Mouse (Mus musculus) stomach, embryonic 14.5 days (tissue): ENCODE data around the gene Mybbp1a. TPM values are rescaled to one million over a fixed set of nuclear protein-coding genes. Genes with fewer than 3 reads are reported as not detected.

Experiments used
- ATAC-seq: fragments of 200-750 bp; cut with Nextera tagmentation; 2 replicates; pipeline ENCODE4 v1.8.0; 2017; ENCODE audit warnings: low read depth, moderate TSS enrichment; ENCODE audit not compliant: insufficient number of reproducible peaks, insufficient read depth, low FRiP score
- H3K27ac ChIP-seq: fragments of 300-500 bp; sonication (generic); 2 replicates; pipeline ENCODE4 v1.5.1; 2014; ENCODE audit warnings: mild to moderate bottlenecking, low read length, moderate library complexity, mixed read lengths
- H3K27me3 ChIP-seq: fragments of 300-500 bp; sonication (generic); 2 replicates; pipeline ENCODE4 v1.6.1; 2014; ENCODE audit warnings: low read length, control low read depth, mixed read lengths; ENCODE audit not compliant: control insufficient read depth, insufficient read depth
- H3K36me3 ChIP-seq: fragments of 300-500 bp; sonication (generic); 2 replicates; pipeline ENCODE4 v1.6.1; 2014; ENCODE audit warnings: mild to moderate bottlenecking, control low read depth, low read length, moderate library complexity, mixed read lengths; ENCODE audit not compliant: control insufficient read depth, insufficient read depth
- H3K4me1 ChIP-seq: fragments of 300-500 bp; sonication (generic); 2 replicates; pipeline ENCODE4 v1.6.1; 2014; ENCODE audit warnings: low read length, control low read depth, mixed read lengths; ENCODE audit not compliant: control insufficient read depth, insufficient read depth
- H3K4me2 ChIP-seq: fragments of 300-500 bp; sonication (generic); replicated peaks from 2 replicates; pipeline ENCODE4 v1.6.1; 2014; ENCODE audit warnings: low read depth, low read length, control low read depth
- H3K4me3 ChIP-seq: fragments of 300-500 bp; sonication (generic); 2 replicates; pipeline ENCODE4 v1.5.1; 2014; ENCODE audit warnings: low read depth, low read length, control low read depth
- H3K9ac ChIP-seq: fragments of 300-500 bp; sonication (generic); replicated peaks from 2 replicates; pipeline ENCODE4 v1.6.1; 2014; ENCODE audit warnings: low read depth, mild to moderate bottlenecking, control low read depth, low read length, moderate library complexity, mixed read lengths
- H3K9me3 ChIP-seq: fragments of 300-500 bp; sonication (generic); 2 replicates; pipeline ENCODE4 v1.6.1; 2016; ENCODE audit warnings: low read depth, low read length, control low read depth; ENCODE audit not compliant: control insufficient read depth
- WGBS: fragments of 180-500 bp; shearing (Covaris S2); extraction: QIAGEN DNeasy Blood & Tissue Kit; methylation state at CpG from one replicate; pipeline ENCODE4 v1.1.7; 2014; 5-methylcytosine and 5-hydroxymethylcytosine counted together
- polyA plus RNA-seq: library from polyadenylated mRNA; unstranded; fragments of >200 nt; fragmentation: Nextera tagmentation; extraction: Ambion mirVana; gene quantifications from 2 replicates; pipeline ENCODE4 v1.2.1, GENCODE M21; 2014

Gene Mybbp1a
- polyA plus RNA-seq, 1 experiment from 2014 or later = 126 TPM

DNA sequence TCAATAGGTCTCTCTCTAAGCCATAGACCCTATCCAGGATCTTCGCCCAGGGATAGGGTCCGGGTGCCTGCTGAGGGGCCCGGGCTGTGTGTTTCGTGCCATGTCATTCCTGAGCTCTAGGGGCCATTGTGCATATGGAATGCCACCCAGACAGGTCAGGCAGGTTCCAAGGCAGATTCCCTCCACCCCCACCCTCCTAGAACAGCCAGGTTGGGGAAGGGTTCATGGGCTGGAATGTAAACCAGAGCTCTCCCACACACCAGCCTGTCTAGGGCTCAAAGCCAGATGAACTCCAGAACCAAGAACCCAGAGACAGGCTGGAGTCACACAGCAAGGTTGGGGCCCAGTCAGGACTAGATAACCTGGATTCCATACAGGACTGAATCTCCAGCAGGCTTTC, 32.4 kb downstream of the Mybbp1a start:
- Histone ChIP-seq H3K27ac (peak overlapping the region; percentile 33; the same call in 1 of the 2 replicates), H3K9ac (no peak overlapping the region)
- peak; percentile 29 for ATAC-seq

DNA sequence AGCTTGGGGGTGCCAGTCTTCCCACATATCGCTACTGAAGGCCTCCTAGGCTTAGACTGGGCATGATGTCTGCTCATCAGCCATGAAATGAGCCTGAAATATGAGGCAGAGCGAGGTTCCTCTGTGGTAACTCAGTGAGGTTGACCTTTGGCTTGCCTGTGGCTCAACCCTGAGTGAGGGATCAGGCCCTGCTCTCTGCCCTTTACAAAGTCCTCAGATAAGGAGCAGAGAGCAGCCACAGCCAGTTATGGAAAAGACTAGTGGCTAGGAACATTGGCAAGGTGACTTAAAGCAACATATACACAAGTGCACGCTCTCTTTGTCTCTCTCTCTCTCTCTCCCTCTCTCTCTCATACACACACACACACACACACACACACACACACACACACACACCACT, 33.8 kb downstream of the Mybbp1a start:
- H3K9ac ChIP-seq = no peak overlapping the region
- no peaks in the 10 kb centered on the region for H3K9me3 ChIP-seq
- no peak overlapping the region for H3K27ac ChIP-seq
- no peaks in the 10 kb centered on the region for H3K27me3 ChIP-seq
- WGBS = 71% methylated on average over 3 of the region's 3 CpGs
- ATAC-seq = no peak
- 0 out of 2 replicates have a peak, but pooled peaks cover 10% of the 10 kb centered on the region for H3K4me1 ChIP-seq
- H3K36me3 ChIP-seq = no peaks in the 10 kb centered on the region
- H3K4me3 ChIP-seq = no peak overlapping the region
- H3K4me2 ChIP-seq = no peak overlapping the region

More for the DNA sequence above, 32.4 kb downstream of the Mybbp1a start:
- H3K4me2 ChIP-seq = no peak overlapping the region
- no peaks in the 10 kb centered on the region for H3K9me3 ChIP-seq
- H3K36me3 ChIP-seq = no peaks in the 10 kb centered on the region
- WGBS = 60% methylated on average over 4 of the region's 4 CpGs
- peaks cover 17% of the 10 kb centered on the region; the same call in 1 of the 2 replicates for H3K4me1 ChIP-seq
- no peaks in the 10 kb centered on the region for H3K27me3 ChIP-seq
- no peak overlapping the region for H3K4me3 ChIP-seq

DNA sequence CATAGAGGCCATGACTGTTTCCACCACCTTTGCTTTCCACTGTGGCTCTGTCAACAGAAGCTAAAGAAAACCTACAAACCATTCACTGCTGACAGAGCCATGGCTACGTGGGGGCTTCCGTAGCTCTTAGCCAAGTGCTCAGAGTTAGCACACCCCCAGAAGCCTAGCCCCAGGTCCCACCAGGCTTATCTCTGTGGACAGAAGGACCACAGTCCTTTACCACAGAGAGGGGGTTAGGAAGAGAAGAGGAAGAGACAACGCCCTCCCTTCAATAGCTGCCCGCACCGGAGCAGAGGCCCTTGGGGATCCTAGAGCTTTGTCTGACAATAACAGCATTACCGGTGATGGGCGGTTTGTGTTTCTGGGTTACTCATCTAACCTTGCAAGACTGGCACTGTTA, 34.3 kb downstream of the Mybbp1a start:
- no peaks in the 10 kb centered on the region for H3K27me3 ChIP-seq
- no peaks in the 10 kb centered on the region for H3K9me3 ChIP-seq
- 71% methylated on average over 7 of the region's 7 CpGs for WGBS
- H3K27ac ChIP-seq = no peak overlapping the region
- ATAC-seq = no peak
- H3K9ac ChIP-seq = no peak overlapping the region
- 0 out of 2 replicates have a peak, but pooled peaks cover 10% of the 10 kb centered on the region for H3K4me1 ChIP-seq
- H3K36me3 ChIP-seq = no peaks in the 10 kb centered on the region
- no peak overlapping the region for H3K4me2 ChIP-seq
- H3K4me3 ChIP-seq = no peak overlapping the region

DNA sequence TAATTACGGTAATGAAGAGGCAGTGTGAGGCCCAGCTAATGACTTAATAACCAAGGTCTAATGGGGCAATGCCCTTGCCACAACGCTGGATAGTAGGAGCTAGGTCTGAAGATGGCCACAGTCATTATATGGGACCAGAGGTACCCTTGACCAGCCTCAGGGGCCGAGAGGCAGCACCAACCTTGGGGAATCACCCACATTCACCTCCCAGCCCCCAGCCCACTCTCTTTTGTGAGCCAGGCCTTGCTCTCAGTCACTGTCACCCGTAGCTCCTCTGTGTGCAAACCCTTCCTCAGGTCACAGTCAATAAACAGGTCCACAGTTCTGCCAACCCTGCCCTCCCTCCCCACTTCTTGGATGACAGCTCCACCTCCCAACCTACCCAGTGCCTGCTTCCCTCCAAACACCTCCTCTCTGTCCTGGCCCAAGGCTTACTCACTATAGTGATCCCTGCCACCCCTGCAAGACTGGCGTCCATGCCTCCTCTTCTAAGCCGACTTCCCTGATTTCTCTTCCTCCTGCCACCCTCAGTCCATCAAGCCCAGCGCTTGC, 35.0 kb downstream of the Mybbp1a start:
- Histone ChIP-seq H3K27ac (no peak overlapping the region), H3K36me3 (no peaks in the 10 kb centered on the region), H3K4me3 (no peak overlapping the region), H3K4me1 (0 out of 2 replicates have a peak, but pooled peaks cover 10% of the 10 kb centered on the region), H3K27me3 (no peaks in the 10 kb centered on the region), H3K4me2 (no peak overlapping the region), H3K9ac (no peak overlapping the region), H3K9me3 (no peaks in the 10 kb centered on the region)
- WGBS = 76% methylated on average over 7 of the region's 7 CpGs
- ATAC-seq = no peak

DNA sequence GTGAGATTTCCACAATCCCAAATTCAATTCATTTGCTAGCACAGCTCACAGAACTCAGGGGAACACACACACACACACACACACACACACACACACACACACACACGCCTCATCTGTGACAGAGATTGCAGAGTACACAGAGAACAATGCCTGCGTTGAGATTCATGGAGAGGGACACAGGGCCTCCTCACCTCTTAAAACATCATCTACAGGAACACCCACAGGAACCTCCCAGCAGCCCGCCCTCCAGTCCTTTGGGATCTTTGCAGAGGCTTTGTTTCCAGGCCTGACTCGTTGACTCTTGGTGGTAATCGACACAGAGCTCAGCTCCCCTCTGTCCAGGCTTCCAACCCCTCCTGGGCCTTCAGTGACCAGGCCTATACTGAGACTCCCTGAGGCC, 36.0 kb downstream of the Mybbp1a start:
- Histone ChIP-seq H3K9me3 (no peaks in the 10 kb centered on the region), H3K36me3 (no peaks in the 10 kb centered on the region), H3K4me1 (0 out of 2 replicates have a peak, but pooled peaks cover 10% of the 10 kb centered on the region), H3K4me3 (no peak overlapping the region), H3K9ac (no peak overlapping the region), H3K4me2 (no peak overlapping the region), H3K27me3 (no peaks in the 10 kb centered on the region), H3K27ac (no peak overlapping the region)
- WGBS = 35% methylated on average over 5 of the region's 5 CpGs
- ATAC-seq = no peak

DNA sequence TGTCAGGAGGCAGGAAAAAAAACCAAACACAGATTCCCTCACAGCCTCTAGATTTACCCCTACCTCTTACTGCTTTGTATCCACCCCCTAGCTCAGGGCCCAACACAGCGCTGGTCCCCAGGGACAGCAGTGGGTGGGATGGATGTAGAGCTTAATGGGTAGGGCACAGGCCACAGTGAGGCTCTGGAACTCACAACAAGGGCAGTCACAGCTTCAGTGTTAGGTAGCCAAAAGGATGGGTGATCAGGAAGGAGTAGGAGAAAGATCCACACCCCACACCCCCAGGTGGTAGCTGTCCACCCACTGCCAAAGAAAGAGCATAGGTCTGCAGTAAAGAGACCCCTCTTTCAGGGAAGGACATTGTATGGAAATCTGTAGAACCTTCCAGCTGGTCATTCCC, 36.5 kb downstream of the Mybbp1a start:
- Histone ChIP-seq H3K27me3 (no peaks in the 10 kb centered on the region), H3K36me3 (no peaks in the 10 kb centered on the region), H3K27ac (no peak overlapping the region), H3K4me3 (no peak overlapping the region), H3K9me3 (no peaks in the 10 kb centered on the region), H3K4me1 (0 out of 2 replicates have a peak, but pooled peaks cover 10% of the 10 kb centered on the region), H3K9ac (no peak overlapping the region), H3K4me2 (no peak overlapping the region)
- WGBS = 88% methylated on average over 1 of the region's 1 CpGs
- no peak for ATAC-seq

DNA sequence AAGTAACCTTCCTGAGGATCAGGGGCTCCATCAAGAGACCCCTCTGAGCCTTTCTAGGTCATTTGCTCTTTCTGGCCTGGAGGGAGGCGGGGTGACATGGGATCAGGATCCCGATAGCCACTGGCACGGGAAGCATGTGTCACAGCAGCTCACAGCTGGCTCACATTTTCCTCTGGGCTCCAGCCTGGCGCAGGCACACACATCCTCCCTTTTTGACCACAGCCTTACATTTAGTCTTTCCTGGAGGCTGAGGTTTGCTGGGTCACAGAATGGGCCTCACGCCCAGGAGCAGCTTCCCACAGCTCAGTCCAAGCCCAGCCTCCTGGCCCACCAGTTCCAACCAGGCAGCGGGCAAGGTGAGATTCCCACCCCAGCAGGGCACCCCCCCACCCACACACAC, 37.1 kb downstream of the Mybbp1a start:
- ATAC-seq = no peak
- H3K9ac ChIP-seq = no peak overlapping the region
- H3K4me3 ChIP-seq = no peak overlapping the region
- no peak overlapping the region for H3K4me2 ChIP-seq
- no peaks in the 10 kb centered on the region for H3K9me3 ChIP-seq
- WGBS = 58% methylated on average over 6 of the region's 6 CpGs
- no peak overlapping the region for H3K27ac ChIP-seq
- H3K36me3 ChIP-seq = no peaks in the 10 kb centered on the region
- H3K27me3 ChIP-seq = no peaks in the 10 kb centered on the region
- 0 out of 2 replicates have a peak, but pooled peaks cover 10% of the 10 kb centered on the region for H3K4me1 ChIP-seq

DNA sequence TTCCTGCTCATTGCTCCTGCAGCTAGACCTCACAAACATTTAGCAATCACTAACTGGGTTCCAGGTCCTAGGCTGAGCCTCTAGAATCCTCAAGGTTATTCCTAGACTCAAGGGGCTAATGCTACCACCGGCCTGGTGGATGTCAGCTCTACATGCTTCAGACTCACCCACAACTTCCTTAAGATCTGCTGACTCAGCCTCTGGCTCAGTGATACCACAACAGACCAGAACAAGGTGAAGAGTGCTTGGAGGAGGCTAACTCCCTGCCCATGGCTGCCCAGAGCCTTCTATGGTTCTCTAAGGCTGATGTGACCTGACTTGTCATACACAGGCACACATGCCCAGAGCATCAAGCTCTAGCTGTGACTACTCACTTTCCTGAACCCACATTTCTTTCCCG, 38.3 kb downstream of the Mybbp1a start:
- Histone ChIP-seq H3K36me3 (no peaks in the 10 kb centered on the region), H3K27me3 (no peaks in the 10 kb centered on the region), H3K4me1 (0 out of 2 replicates have a peak, but pooled peaks cover 10% of the 10 kb centered on the region), H3K9me3 (no peaks in the 10 kb centered on the region), H3K9ac (no peak overlapping the region), H3K4me3 (no peak overlapping the region), H3K27ac (no peak overlapping the region), H3K4me2 (no peak overlapping the region)
- WGBS = 80% methylated on average over 2 of the region's 2 CpGs
- ATAC-seq = no peak

DNA sequence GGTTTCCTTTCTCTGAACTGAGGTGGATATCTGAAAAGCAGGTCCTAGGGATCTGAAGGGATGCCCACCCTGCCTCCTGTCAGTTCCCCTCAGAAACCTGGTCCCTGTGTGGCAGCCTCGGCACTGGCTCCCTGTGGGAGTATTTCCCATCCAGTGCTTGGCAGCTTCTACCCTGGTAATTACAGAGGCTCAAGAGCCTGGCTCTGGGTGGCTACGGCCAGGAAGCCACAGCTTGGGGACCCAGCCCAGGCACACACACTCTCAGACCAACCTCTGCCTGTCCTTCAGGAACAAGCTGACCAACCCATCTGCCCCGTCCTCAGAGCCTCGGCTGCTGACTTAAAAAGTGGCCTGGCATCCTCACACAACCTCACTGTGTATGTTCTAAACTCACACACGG, 40.2 kb downstream of the Mybbp1a start:
- H3K27me3 ChIP-seq = no peaks in the 10 kb centered on the region
- no peaks in the 10 kb centered on the region for H3K9me3 ChIP-seq
- H3K4me3 ChIP-seq = no peak overlapping the region
- H3K9ac ChIP-seq = no peak overlapping the region
- H3K4me2 ChIP-seq = no peak overlapping the region
- H3K4me1 ChIP-seq = 0 out of 2 replicates have a peak, but pooled peaks cover 6% of the 10 kb centered on the region
- H3K36me3 ChIP-seq = no peaks in the 10 kb centered on the region
- H3K27ac ChIP-seq = no peak overlapping the region
- ATAC-seq = no peak
- WGBS = 78% methylated on average over 5 of the region's 5 CpGs
